Mouse (Mus musculus) midbrain, embryonic 15.5 days (tissue): ENCODE results near the gene Tex19.2. TPM values are rescaled to one million over a fixed set of nuclear protein-coding genes. Genes with fewer than 3 reads are reported as not detected.
A peak's percentile ranks its signal among the peaks of the same experiment; 100 is the strongest.

Source experiments
- ATAC-seq: fragments of 200-750 bp; cut with Nextera tagmentation; replicated peaks from 2 replicates; pipeline ENCODE4 v1.8.0; 2017; ENCODE audit warnings: moderate TSS enrichment
- H3K27ac ChIP-seq: fragments of 300-500 bp; sonication (generic); 2 replicates; pipeline ENCODE4 v1.5.1; 2015; ENCODE audit warnings: mild to moderate bottlenecking, inconsistent platforms
- H3K27me3 ChIP-seq: fragments of 300-500 bp; sonication (generic); replicated peaks from 2 replicates; pipeline ENCODE4 v1.6.1; 2015; ENCODE audit warnings: inconsistent platforms
- H3K36me3 ChIP-seq: fragments of 300-500 bp; sonication (generic); replicated peaks from 2 replicates; pipeline ENCODE4 v1.6.1; 2015; ENCODE audit warnings: inconsistent platforms
- H3K4me1 ChIP-seq: fragments of 300-500 bp; sonication (generic); 2 replicates; pipeline ENCODE4 v1.6.1; 2015; ENCODE audit warnings: inconsistent platforms
- H3K4me2 ChIP-seq: fragments of 300-500 bp; sonication (generic); 2 replicates; pipeline ENCODE4 v1.6.1; 2015; ENCODE audit warnings: inconsistent platforms, mild to moderate bottlenecking, moderate library complexity
- H3K4me3 ChIP-seq: fragments of 300-500 bp; sonication (generic); 2 replicates; pipeline ENCODE4 v1.5.1; 2015; ENCODE audit warnings: mild to moderate bottlenecking, inconsistent platforms
- H3K9ac ChIP-seq: fragments of 300-500 bp; sonication (generic); 2 replicates; pipeline ENCODE4 v1.6.1; 2015; ENCODE audit warnings: mild to moderate bottlenecking, inconsistent platforms
- H3K9me3 ChIP-seq: fragments of 300-500 bp; sonication (generic); 2 replicates; pipeline ENCODE4 v1.6.1; 2016; ENCODE audit warnings: inconsistent platforms
- WGBS: fragments of 180-500 bp; shearing (Covaris S2); methylation state at CpG from one replicate; pipeline ENCODE4 v1.1.7; 2015; ENCODE audit warnings: mixed read lengths; 5-methylcytosine and 5-hydroxymethylcytosine counted together
- polyA plus RNA-seq: library from polyadenylated mRNA; unstranded; fragments of >200 nt; fragmentation: Nextera tagmentation; extraction: Ambion mirVana; gene quantifications from 2 replicates; pipeline ENCODE4 v1.2.1, GENCODE M21; 2015

Tex19.2 gene
- not detected in 2 replicates for polyA plus RNA-seq

GRCm38 (mm10) chr11:121118577-121118976 lies at the start of gene Tex19.2:
Gene Tex19.2, minus strand, starts transcription at chr11:121118677.
- H3K9ac ChIP-seq = no peak within 1 kb of the TSS

GRCm38 (mm10) chr11:121163751-121164150 lies 45.3 kb upstream of the Tex19.2 start:
- H3K4me2 ChIP-seq = no peak overlapping the region
- ATAC-seq = no peak
- no peaks in the 10 kb centered on the region for H3K27me3 ChIP-seq
- WGBS = 84% methylated on average over 4 of the region's 4 CpGs
- H3K4me3 ChIP-seq = no peak overlapping the region
- H3K36me3 ChIP-seq = no peaks in the 10 kb centered on the region
- H3K27ac ChIP-seq = no peak overlapping the region
- no peaks in the 10 kb centered on the region for H3K4me1 ChIP-seq
- no peak overlapping the region for H3K9ac ChIP-seq
- H3K9me3 ChIP-seq = no peaks in the 10 kb centered on the region

More at GRCm38 (mm10) chr11:121118577-121118976, at the start of gene Tex19.2:
- no peak within 1 kb of the TSS for H3K27ac ChIP-seq
- H3K36me3 ChIP-seq = no peaks in the 10 kb centered on the region
- no peaks in the 10 kb centered on the region for H3K4me1 ChIP-seq
- no peak for ATAC-seq
- H3K4me3 ChIP-seq = no peak within 1 kb of the TSS
- no peak within 1 kb of the TSS for H3K4me2 ChIP-seq
- WGBS = 59% methylated on average over 3 of the region's 3 CpGs
- H3K27me3 ChIP-seq = no peaks in the 10 kb centered on the region
- no peaks in the 10 kb centered on the region for H3K9me3 ChIP-seq

DNA sequence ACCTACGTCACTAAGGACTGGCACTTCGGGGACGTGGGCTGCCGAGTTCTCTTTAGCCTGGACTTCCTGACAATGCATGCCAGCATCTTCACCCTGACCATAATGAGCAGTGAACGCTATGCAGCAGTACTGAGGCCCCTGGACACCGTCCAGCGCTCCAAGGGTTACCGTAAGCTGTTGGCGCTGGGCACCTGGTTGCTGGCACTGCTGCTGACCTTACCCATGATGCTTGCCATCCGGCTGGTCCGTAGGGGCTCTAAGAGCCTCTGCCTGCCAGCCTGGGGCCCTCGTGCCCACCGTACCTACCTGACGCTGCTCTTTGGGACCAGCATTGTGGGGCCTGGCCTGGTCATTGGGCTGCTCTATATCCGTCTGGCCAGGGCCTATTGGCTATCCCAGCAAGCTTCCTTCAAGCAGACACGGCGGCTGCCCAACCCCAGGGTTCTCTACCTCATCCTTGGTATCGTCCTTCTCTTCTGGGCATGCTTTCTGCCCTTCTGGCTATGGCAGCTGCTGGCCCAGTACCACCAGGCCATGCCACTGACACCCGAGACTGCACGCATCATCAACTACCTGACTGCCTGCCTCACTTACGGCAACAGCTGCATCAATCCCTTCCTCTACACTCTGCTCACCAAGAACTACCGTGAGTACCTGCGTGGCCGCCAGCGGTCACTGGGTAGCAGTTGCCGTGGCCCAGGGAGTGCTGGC lies 42.3 kb upstream of the Tex19.2 start:
- peaks cover 21% of the 10 kb centered on the region for H3K27me3 ChIP-seq
- no peak for ATAC-seq
- H3K4me1 ChIP-seq = peaks cover 9% of the 10 kb centered on the region
- H3K4me2 ChIP-seq = no peak overlapping the region
- H3K27ac ChIP-seq = no peak overlapping the region
- no peaks in the 10 kb centered on the region for H3K36me3 ChIP-seq
- H3K4me3 ChIP-seq = no peak overlapping the region
- no peak overlapping the region for H3K9ac ChIP-seq
- 93% methylated on average over 26 of the region's 26 CpGs for WGBS
- no peaks in the 10 kb centered on the region for H3K9me3 ChIP-seq

DNA sequence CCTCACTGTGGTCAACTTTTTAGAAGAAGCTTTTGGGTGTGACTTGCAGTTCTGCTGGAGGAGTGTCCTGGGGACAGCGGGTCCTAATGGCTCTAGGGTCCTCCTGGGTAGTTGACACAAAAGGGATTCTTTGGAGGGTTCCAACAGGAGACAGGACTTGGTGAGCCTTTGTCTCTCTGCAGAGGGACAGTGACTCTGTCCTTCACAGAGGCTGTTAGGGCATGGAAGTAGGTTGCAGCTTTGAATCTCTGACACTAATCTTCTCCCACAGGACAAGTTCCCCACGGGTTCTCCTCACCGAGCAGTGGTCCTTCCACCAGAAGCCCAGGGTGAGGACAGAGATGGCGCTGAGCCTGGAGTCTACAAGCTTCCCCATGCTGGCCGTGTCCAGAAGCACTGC lies 41.5 kb upstream of the Tex19.2 start, which contains the start of gene Uts2r:
Gene Uts2r, plus strand, starts transcription at position 301 of the 400 bp plus-strand sequence.
- H3K9me3 ChIP-seq = no peaks in the 10 kb centered on the region
- no peak for ATAC-seq
- H3K27me3 ChIP-seq = peaks cover 27% of the 10 kb centered on the region
- no peaks in the 10 kb centered on the region for H3K36me3 ChIP-seq
- no peak within 1 kb of the TSS for H3K27ac ChIP-seq
- H3K4me2 ChIP-seq = no peak within 1 kb of the TSS
- no peak within 1 kb of the TSS for H3K9ac ChIP-seq
- WGBS = 89% methylated on average over 5 of the region's 5 CpGs
- H3K4me1 ChIP-seq = peaks cover 9% of the 10 kb centered on the region
- no peak within 1 kb of the TSS for H3K4me3 ChIP-seq

GRCm38 (mm10) chr11:121156411-121156891 lies 38.0 kb upstream of the Tex19.2 start:
- Histone ChIP-seq H3K27me3 (peaks cover 28% of the 10 kb centered on the region), H3K9ac (peak overlapping the region; percentile 40), H3K4me2 (peak overlapping the region; percentile 77), H3K9me3 (no peaks in the 10 kb centered on the region), H3K36me3 (no peaks in the 10 kb centered on the region), H3K27ac (no peak overlapping the region), H3K4me1 (peaks cover 16% of the 10 kb centered on the region), H3K4me3 (peak overlapping the region; percentile 43)
- ATAC-seq = peak; percentile 39; the same call in 1 of the 2 replicates
- under 1% methylated on average over 45 of the region's 45 CpGs for WGBS

- no peak overlapping the region for H3K27ac ChIP-seq
- peaks cover 16% of the 10 kb centered on the region for H3K4me1 ChIP-seq
- no peak overlapping the region for H3K9ac ChIP-seq
- no peak for ATAC-seq
- peaks cover 28% of the 10 kb centered on the region for H3K27me3 ChIP-seq
- H3K36me3 ChIP-seq = no peaks in the 10 kb centered on the region
- WGBS = 12% methylated on average over 4 of the region's 4 CpGs
- H3K9me3 ChIP-seq = no peaks in the 10 kb centered on the region
- H3K4me3 ChIP-seq = no peak overlapping the region
- H3K4me2 ChIP-seq = no peak overlapping the region
These were observed 35.7 kb upstream of the Tex19.2 start for GRCm38 (mm10) chr11:121154203-121154602.

DNA sequence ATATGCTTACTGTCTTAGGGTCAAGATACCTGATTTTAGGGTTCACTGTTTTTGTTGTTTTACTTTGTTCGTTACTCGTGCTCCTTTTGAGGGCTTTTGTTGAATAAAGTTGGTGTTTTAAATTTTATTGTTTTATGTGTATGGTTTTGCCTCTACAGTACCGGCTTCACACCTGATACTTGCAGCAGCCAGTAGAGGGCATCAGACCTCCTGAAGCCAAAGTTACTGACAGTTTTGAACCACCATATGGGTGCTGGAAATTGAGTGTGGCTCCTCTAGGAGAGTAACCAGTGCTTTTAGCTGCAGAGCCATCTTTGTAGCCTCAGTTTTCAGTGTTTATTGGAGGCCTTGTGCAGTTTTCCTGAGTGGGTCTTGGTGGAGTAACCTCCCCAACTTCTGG lies 29.7 kb upstream of the Tex19.2 start:
- H3K4me1 ChIP-seq = no peaks in the 10 kb centered on the region
- no peak overlapping the region for H3K4me2 ChIP-seq
- H3K27ac ChIP-seq = no peak overlapping the region
- no peaks in the 10 kb centered on the region for H3K36me3 ChIP-seq
- no peaks in the 10 kb centered on the region for H3K9me3 ChIP-seq
- WGBS = 90% methylated on average over 3 of the region's 3 CpGs
- no peaks in the 10 kb centered on the region for H3K27me3 ChIP-seq
- no peak for ATAC-seq
- no peak overlapping the region for H3K9ac ChIP-seq
- H3K4me3 ChIP-seq = no peak overlapping the region

- Histone ChIP-seq H3K4me2 (no peak within 1 kb of the TSS), H3K4me3 (no peak within 1 kb of the TSS), H3K9ac (no peak within 1 kb of the TSS), H3K9me3 (no peaks in the 10 kb centered on the region), H3K27ac (no peak within 1 kb of the TSS), H3K4me1 (no peaks in the 10 kb centered on the region), H3K27me3 (no peaks in the 10 kb centered on the region), H3K36me3 (no peaks in the 10 kb centered on the region)
- 91% methylated on average over 22 of the region's 22 CpGs for WGBS
- ATAC-seq = no peak
These were observed 27.4 kb upstream of the Tex19.2 start, which contains the start of gene Tex19.1 for GRCm38 (mm10) chr11:121145865-121146264. Gene Tex19.1, plus strand, starts transcription at chr11:121146143.

DNA sequence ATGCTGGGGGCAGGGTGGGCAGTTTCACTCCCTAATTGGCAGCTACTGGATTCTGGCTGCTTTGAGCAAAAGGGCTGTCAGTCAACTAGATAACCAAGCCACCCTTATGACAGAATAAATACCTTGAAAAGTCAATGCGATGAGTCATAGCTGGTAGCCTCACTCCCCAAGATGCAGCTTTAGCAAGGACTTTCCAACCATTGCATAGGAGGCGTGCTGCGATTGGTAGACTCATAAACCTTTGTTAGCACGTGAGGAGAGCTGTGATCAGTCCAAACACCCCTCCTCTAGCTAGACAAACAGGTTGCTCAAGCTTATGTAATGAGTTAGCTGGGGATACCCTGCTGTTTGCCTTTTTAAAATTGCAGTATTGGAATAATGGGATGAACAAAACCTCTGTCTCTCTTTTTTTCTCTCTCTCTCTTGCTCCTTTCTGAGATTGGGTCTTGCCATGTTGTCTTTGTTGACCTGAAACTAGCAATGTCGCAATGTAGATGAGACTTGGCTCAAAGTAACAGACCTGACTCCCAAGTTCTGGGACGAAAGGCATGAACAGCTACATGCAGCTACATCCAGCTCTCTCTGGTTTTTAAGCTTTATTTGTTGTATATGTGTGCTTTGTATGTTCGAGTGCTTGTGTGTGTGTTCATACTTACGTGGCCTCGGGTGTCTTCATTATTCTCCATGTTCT lies 25.0 kb upstream of the Tex19.2 start:
- Histone ChIP-seq H3K4me1 (no peaks in the 10 kb centered on the region), H3K9me3 (no peaks in the 10 kb centered on the region), H3K27me3 (no peaks in the 10 kb centered on the region), H3K4me3 (no peak overlapping the region), H3K4me2 (no peak overlapping the region), H3K27ac (no peak overlapping the region), H3K9ac (no peak overlapping the region), H3K36me3 (no peaks in the 10 kb centered on the region)
- WGBS = 78% methylated on average over 9 of the region's 9 CpGs
- ATAC-seq = no peak

DNA sequence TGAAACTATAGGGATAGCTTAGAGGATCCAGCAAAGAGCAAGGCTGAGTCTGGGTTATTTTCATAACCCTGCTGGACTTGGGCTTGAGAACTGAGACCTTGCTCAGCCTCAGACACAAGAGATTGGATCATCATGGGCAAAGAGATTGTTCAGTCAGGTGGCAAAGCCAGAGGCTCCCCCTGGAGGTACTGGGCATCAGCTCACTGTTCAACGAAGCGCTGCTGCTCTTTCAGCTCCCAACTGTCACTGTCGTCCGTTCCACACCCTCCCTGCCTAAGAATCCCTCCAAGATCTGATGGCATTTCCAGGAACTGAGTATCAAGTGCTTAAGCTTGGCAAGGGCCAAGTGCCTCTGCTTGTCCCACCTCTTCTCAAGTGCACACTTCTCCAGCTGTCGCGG lies 20.3 kb upstream of the Tex19.2 start:
- no peak for ATAC-seq
- Histone ChIP-seq H3K27me3 (no peaks in the 10 kb centered on the region), H3K27ac (no peak overlapping the region), H3K9ac (no peak overlapping the region), H3K4me2 (no peak overlapping the region), H3K4me1 (no peaks in the 10 kb centered on the region), H3K4me3 (no peak overlapping the region), H3K9me3 (no peaks in the 10 kb centered on the region), H3K36me3 (no peaks in the 10 kb centered on the region)
- 43% methylated on average over 6 of the region's 6 CpGs for WGBS

GRCm38 (mm10) chr11:121137682-121138081 lies 19.2 kb upstream of the Tex19.2 start:
- Histone ChIP-seq H3K4me3 (no peak overlapping the region), H3K9me3 (no peaks in the 10 kb centered on the region), H3K27me3 (no peaks in the 10 kb centered on the region), H3K4me2 (no peak overlapping the region), H3K9ac (no peak overlapping the region), H3K36me3 (no peaks in the 10 kb centered on the region), H3K4me1 (no peaks in the 10 kb centered on the region), H3K27ac (no peak overlapping the region)
- no peak for ATAC-seq
- 87% methylated on average over 5 of the region's 5 CpGs for WGBS

- no peaks in the 10 kb centered on the region for H3K36me3 ChIP-seq
- ATAC-seq = no peak
- H3K4me1 ChIP-seq = no peaks in the 10 kb centered on the region
- H3K9me3 ChIP-seq = no peaks in the 10 kb centered on the region
- no peaks in the 10 kb centered on the region for H3K27me3 ChIP-seq
- no peak overlapping the region for H3K4me3 ChIP-seq
- WGBS = 60% methylated on average over 1 of the region's 1 CpGs
- H3K27ac ChIP-seq = no peak overlapping the region
- no peak overlapping the region for H3K9ac ChIP-seq
- no peak overlapping the region for H3K4me2 ChIP-seq
These were observed 16.1 kb upstream of the Tex19.2 start for GRCm38 (mm10) chr11:121134600-121134999.
